Mouse (Mus musculus) right cerebral cortex, postnatal 14 days (tissue): Measurements from ENCODE around the gene Milr1.
"Not testable (repeated sequence)": the region's sequence is repeated elsewhere in the genome, so short reads cannot be mapped to it uniquely, and the experiment has no call there.

Source experiments
- DNase-seq: peaks from one replicate; pipeline ENCODE4 v3.0.0; 2022

Milr1 gene

GRCm38 (mm10) chr11:106778132-106778531 is 27.1 kb downstream of the Milr1 start:
- DNase-seq = no peak

GRCm38 (mm10) chr11:106778589-106779387 is 27.8 kb downstream of the Milr1 start:
- DNase-seq = no peak

- DNase-seq = peak; percentile 88
Measured at GRCm38 (mm10) chr11:106779388-106780088, 28.5 kb downstream of the Milr1 start, which contains the start of gene Polg2. Gene Polg2 (minus strand): TSS chr11:106779537.

- no peak for DNase-seq
Measured at GRCm38 (mm10) chr11:106780089-106780425, 29.0 kb downstream of the Milr1 start.

GRCm38 (mm10) chr11:106780590-106781220 is 29.7 kb downstream of the Milr1 start:
- no peak for DNase-seq

- not testable (repeated sequence) for DNase-seq
Measured at GRCm38 (mm10) chr11:106782271-106782670, 31.2 kb downstream of the Milr1 start.

GRCm38 (mm10) chr11:106782841-106783764 is 32.1 kb downstream of the Milr1 start:
- DNase-seq = no peak

GRCm38 (mm10) chr11:106784476-106784875 is 33.5 kb downstream of the Milr1 start:
- DNase-seq = no peak

- no peak for DNase-seq
Measured at GRCm38 (mm10) chr11:106785043-106785442, 34.0 kb downstream of the Milr1 start.

- DNase-seq = peak; percentile 92
Measured at GRCm38 (mm10) chr11:106787131-106788025, 36.4 kb downstream of the Milr1 start.

GRCm38 (mm10) chr11:106788026-106788774 is 37.2 kb downstream of the Milr1 start:
- DNase-seq = peak; percentile 100

- DNase-seq = peak; percentile 93
Measured at GRCm38 (mm10) chr11:106788775-106789459, 37.9 kb downstream of the Milr1 start, which contains the start of the genes Ddx5 and Cep95. Gene Ddx5 (minus strand): TSS chr11:106789185. Gene Cep95 (plus strand): TSS chr11:106789252.

GRCm38 (mm10) chr11:106789649-106790048 is 38.6 kb downstream of the Milr1 start:
- DNase-seq = no peak

- no peak for DNase-seq
Measured at GRCm38 (mm10) chr11:106793846-106794245, 42.8 kb downstream of the Milr1 start.

- no peak for DNase-seq
Measured at GRCm38 (mm10) chr11:106795679-106796078, 44.7 kb downstream of the Milr1 start.

GRCm38 (mm10) chr11:106802069-106802627 is 51.1 kb downstream of the Milr1 start:
- DNase-seq = no peak

GRCm38 (mm10) chr11:106807442-106807841 is 56.4 kb downstream of the Milr1 start:
- not testable (repeated sequence) for DNase-seq

GRCm38 (mm10) chr11:106812410-106813136 is 61.5 kb downstream of the Milr1 start:
- DNase-seq = no peak
